Mouse (Mus musculus) heart, postnatal 14 days (tissue): ENCODE results near the gene Hist1h1b. TPM values are rescaled to one million over a fixed set of nuclear protein-coding genes. Genes with fewer than 3 reads are reported as not detected.
"Not testable (repeated sequence)": the region's sequence is repeated elsewhere in the genome, so short reads cannot be mapped to it uniquely, and the experiment has no call there.

Experiments
- DNase-seq, 2 experiments: peaks; one replicate each; pipeline ENCODE4 v3.0.0; 2021 to 2022
- intact Hi-C: fragments of 180-260 bp; cut with DNase I; formaldehyde crosslinking; loops from one replicate; pipeline ENCODE4 v1.15.1; 2025
- long read RNA-seq, 2 experiments: library from polyadenylated mRNA; stranded (forward); transcript quantifications; one replicate each; pipeline ENCODE4 v2.0.0; 2021
- total RNA-seq, 2 experiments: library from RNA; stranded (reverse); gene quantifications; 2 replicates each; pipeline ENCODE4 v1.2.3; 2021

Gene Hist1h1b
- total RNA-seq, result 10 to 100 TPM; 33.7 to 72.0 TPM
- long read RNA-seq, experiment 1, result 0 reads
- long read RNA-seq, experiment 2, result 0 reads

- intact Hi-C loops, result loop anchor here (2.0 kb wide), 2 partner anchors 27 to 69 kb away; partner anchors contain the start of gene Hist1h2ak
- peak; percentile 53 to 56 for DNase-seq
These were observed at the start of gene Hist1h1b for GRCm38 (mm10) chr13:21779767-21780731. Hist1h1b (minus strand) TSS chr13:21780625.

GRCm38 (mm10) chr13:21828511-21828910, 48.1 kb upstream of the Hist1h1b start:
- intact Hi-C loops, result loop anchor here (10.0 kb wide), 1 partner anchor 1926 kb away; the partner anchor contains the start of genes Hist1h2ab, Hist1h3b and Hist1h4b
- DNase-seq, result no peak

DNA sequence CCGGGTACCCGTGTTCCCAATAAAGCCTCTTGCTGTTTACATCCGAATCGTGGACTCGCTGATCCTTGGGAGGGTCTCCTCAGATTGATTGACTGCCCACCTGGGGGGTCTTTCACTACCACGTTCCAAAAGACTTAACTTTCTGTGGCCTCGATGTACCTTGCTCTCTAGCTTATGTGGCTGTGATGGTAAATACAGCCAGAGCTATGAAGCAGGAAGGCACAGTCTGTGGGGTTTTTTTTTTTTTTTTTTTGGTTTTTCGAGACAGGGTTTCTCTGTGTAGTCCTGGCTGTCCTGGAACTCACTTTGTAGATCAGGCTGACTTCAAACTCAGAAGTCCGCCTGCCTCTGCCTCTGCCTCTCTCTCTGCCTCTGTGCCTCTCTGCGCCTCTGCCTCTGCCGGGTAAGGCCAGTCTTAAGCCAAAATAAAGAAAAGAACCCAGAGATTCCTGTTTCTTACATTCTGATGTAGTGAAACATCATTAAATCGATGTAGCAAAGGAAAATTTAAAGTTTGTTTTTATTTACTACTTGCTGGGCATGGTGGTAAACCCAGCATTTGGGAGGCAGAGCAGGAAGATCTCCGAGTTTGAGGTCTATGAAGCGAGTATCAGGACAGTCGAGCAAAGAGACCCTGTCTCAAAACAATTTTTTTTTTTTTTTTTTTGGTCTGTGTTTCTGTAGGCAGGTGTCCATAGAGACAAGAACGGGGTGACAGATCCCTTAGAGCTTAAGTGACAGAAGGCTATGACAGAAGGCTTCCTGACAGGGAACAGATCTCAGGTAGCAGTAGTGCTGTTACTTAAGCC, 39.9 kb upstream of the Hist1h1b start:
- not testable (repeated sequence) for DNase-seq
- intact Hi-C loops, result loop anchor here (10.0 kb wide), 1 partner anchor 1935 kb away; the partner anchor contains the start of genes Hist1h2ab, Hist1h3b and Hist1h4b

- DNase-seq, intact Hi-C loops: not testable (repeated sequence)
These were observed 31.7 kb upstream of the Hist1h1b start for GRCm38 (mm10) chr13:21812092-21812491.

- DNase-seq, result peak; percentile 22 to 34
- intact Hi-C loops, result not testable (repeated sequence)
These were observed 31.1 kb upstream of the Hist1h1b start, which contains the start of gene Hist1h4m for GRCm38 (mm10) chr13:21811539-21811938. Hist1h4m (plus strand) TSS chr13:21811746.

- intact Hi-C loops, DNase-seq: not testable (repeated sequence)
These were observed 30.6 kb upstream of the Hist1h1b start for GRCm38 (mm10) chr13:21811074-21811473.

GRCm38 (mm10) chr13:21810073-21810472, 29.6 kb upstream of the Hist1h1b start, which contains the start of the genes Hist1h2bq and Hist1h2ao:
Hist1h2bq (minus strand) TSS chr13:21810197.
Hist1h2ao (plus strand) TSS chr13:21810465.
- intact Hi-C loops, DNase-seq: not testable (repeated sequence)

GRCm38 (mm10) chr13:21803058-21803457, 22.6 kb upstream of the Hist1h1b start:
- DNase-seq, intact Hi-C loops: not testable (repeated sequence)

GRCm38 (mm10) chr13:21797163-21797562, 16.7 kb upstream of the Hist1h1b start:
- DNase-seq, result not testable (repeated sequence)
- intact Hi-C loops, result loop anchor here (10.0 kb wide), 1 partner anchor 48 kb away; no protein-coding TSS in a partner anchor

GRCm38 (mm10) chr13:21795584-21795983, 15.2 kb upstream of the Hist1h1b start:
- intact Hi-C loops, result loop anchor here (10.0 kb wide), 1 partner anchor 49 kb away; no protein-coding TSS in a partner anchor
- no peak for DNase-seq

DNA sequence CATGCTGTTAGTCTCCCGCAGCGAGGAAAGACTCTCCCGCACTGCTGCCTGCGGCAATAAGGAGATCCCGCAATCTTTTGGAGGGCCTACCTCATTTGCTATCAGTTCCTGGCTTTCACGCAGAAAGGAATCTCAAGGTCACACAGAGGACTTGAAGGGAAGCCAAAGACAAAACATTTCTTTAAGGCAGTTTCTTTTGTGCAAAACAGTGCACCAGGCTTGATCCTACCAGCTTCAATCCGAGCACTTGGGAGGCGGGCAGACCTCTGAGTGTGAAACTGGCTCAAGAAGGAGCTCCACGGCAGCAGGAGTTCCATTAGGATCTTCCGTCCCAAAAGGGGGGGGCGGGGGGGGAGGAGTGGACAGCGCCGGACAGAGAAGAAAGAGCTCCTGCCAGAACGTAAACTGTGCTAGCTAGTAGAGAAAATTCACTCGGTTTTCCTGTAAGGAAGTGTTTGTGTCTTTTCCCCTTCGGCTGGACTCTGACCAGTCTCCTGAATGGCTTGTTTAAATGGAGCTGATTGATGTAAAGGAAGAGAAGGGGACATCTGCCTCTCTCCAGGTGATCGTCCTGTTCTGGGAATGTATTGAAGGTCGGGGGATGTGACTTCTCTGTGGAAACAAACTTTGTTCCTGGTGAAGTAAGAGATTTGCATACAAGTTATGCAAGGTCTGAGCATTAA, 10.3 kb upstream of the Hist1h1b start:
- intact Hi-C loops, result loop anchor here (10.0 kb wide), 1 partner anchor 54 kb away; no protein-coding TSS in a partner anchor
- DNase-seq, result no peak

GRCm38 (mm10) chr13:21789925-21790324, 9.5 kb upstream of the Hist1h1b start:
- intact Hi-C loops, result loop anchor here (10.0 kb wide), 1 partner anchor 55 kb away; no protein-coding TSS in a partner anchor
- no peak for DNase-seq

DNA sequence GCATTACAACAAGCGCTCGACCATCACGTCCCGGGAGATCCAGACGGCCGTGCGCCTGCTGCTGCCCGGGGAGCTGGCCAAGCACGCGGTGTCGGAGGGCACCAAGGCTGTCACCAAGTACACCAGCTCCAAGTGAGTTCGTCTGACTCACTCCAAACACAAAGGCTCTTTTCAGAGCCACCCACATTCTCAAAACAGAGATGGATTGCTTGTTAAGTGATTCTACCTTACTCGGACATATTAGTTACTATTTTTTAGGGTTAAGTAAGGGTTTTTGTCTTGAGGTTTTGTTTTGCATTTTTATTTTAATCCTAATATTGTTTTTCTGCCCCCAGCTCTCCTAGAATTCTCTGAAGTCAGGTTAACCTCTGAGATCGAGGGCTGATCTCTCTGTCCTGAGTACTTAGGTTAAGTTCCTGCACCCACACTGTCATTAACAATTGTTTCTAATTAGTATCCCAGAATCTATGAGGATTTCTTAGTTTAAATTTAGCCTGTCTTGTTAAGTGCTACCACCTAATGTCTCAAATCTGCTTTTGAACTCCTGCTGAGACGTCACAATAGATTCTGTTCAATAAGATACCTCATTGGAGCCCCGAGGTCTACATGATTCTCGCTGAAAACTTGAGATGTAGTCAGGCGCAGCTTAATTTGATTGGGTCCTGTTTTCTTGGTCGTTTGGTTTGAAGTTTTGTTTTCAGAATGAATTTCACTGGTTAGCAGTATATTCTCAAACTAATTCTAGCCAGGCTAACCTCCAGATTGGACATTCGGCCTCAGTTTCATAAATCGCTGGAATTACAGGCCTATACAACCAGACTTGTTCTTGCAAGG, 7.6 kb upstream of the Hist1h1b start:
- intact Hi-C loops, result no loop called here
- DNase-seq, result no peak

DNA sequence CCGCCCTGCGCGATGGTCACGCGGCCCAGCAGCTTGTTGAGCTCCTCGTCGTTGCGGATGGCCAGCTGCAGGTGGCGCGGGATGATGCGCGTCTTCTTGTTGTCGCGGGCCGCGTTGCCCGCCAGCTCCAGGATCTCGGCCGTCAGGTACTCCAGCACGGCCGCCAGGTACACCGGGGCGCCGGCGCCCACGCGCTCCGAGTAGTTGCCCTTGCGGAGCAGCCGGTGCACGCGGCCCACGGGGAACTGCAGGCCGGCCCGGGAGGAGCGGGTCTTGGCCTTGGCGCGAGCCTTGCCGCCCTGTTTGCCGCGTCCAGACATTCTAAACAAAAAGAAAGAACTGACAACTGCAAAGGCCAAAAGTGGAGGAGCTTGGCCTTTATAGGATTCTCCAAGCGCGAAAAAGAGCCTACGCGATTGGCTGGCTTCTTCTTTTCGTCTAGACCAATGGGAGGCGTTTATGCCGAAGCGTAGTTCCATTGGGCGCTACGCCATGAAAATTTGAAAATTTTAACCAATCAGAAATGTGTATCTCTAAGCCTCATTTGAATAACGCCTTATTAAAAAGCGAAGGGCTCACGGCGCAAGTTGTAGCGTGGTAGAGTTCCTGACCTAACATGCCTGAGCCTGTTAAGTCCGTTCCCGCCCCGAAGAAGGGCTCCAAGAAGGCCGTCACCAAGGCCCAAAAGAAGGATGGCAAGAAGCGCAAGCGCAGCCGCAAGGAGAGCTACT, 6.6 kb upstream of the Hist1h1b start, which contains the start of the genes Hist1h2an and Hist1h2bp:
Gene Hist1h2an (minus strand): TSS at position 320 of the 731 bp plus-strand sequence.
Gene Hist1h2bp (plus strand): TSS at position 563 of the 731 bp plus-strand sequence.
- intact Hi-C loops, result not testable (repeated sequence)
- peak; percentile 77 to 87 for DNase-seq

DNA sequence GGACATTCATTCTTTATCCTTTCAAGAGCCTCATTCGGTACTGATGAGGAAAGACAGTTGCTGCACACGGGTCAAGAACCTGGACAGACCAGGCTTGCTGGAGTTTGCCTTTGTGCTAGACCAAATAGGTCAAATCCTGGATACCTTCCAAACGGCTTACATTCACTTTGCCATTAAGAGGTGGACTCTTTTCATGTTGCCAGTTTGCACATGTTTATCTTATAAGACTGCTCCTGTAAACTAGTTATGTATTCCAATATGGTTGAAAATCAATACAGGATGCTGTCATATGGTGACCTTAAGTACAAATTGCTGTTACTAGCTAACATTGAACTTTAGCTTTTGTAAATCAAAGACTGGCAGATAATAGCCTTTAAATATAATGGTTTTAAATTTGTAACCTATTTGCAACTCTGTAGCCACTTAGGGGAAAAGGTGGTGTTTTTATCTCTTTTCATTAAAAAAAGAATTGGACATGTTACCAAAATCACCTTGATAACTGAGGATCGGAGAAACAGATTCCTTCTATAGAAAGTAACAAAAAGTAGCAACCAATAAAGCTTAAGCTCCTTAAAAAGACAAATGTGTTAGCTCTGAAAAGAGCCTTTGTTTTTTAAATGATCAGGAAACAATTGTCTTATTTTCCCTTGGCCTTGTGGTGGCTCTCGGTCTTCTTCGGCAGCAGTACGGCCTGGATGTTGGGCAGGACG, 5.9 kb upstream of the Hist1h1b start:
- intact Hi-C loops, result no loop called here
- no peak for DNase-seq

- DNase-seq, result no peak
- intact Hi-C loops, result no loop called here
These were observed 3.9 kb upstream of the Hist1h1b start for GRCm38 (mm10) chr13:21784311-21784710.

- intact Hi-C loops, result no loop called here
- peak; percentile 3 to 24 for DNase-seq
These were observed 3.3 kb upstream of the Hist1h1b start for GRCm38 (mm10) chr13:21783734-21784161.
